Mouse (Mus musculus): ENCODE results near the gene Zfp821. TPM values are rescaled to one million over a fixed set of nuclear protein-coding genes. Genes with fewer than 3 reads are reported as not detected.

Gene Zfp821
- total RNA-seq, 2 experiments from 2014 or later, result 41.0 to 42.1 TPM

Other genes starting within 250 kb of the Zfp821 start
- gene Pmfbp1, start 211.5 kb upstream of the Zfp821 start, total RNA-seq (2021), result under 1 TPM in 1 of 2 experiments, not detected in 1; 0.10 TPM
- gene Dhx38, start 139.7 kb upstream of the Zfp821 start, total RNA-seq (2021), result 10 to 100 TPM; 26.0 to 27.0 TPM
- 10 to 100 TPM; 16.4 to 16.7 TPM for gene Txnl4b, start 139.7 kb upstream of the Zfp821 start, total RNA-seq (2021)
- gene Hp, start 126.4 kb upstream of the Zfp821 start, total RNA-seq (2021), result not detected
- gene Dhodh, start 96.9 kb upstream of the Zfp821 start, total RNA-seq (2021), result 10 to 100 TPM; 22.7 to 26.4 TPM
- 1 to 10 TPM; 2.0 to 3.1 TPM for gene Pkd1l3, start 91.0 kb upstream of the Zfp821 start, total RNA-seq (2021)
- 10 to 100 TPM; 87.1 to 90.9 TPM for gene Ist1, start 12.3 kb upstream of the Zfp821 start, total RNA-seq (2021)
- 10 to 100 TPM; 40.9 to 42.1 TPM for gene Atxn1l, start 32.2 kb downstream of the Zfp821 start, total RNA-seq (2021)
- 10 to 100 TPM; 80.6 to 84.1 TPM for gene Ap1g1, start 73.0 kb downstream of the Zfp821 start, total RNA-seq (2021)
- gene Phlpp2, start 163.0 kb downstream of the Zfp821 start, total RNA-seq (2021), result 10 to 100 TPM; 27.9 to 28.0 TPM

Data from layer of hippocampus, adult 18-20 months (tissue).